Mouse (Mus musculus): ENCODE measurements at regions not wholly inside any gene's neighbourhood (a gene's known extent, or its start where the extent isn't known, plus 50 kb on each side); places are given as distances from the start of the nearest gene placed in this dataset.

GRCm38 (mm10) chrX:21644851-21645250, 69.8 kb upstream of the Slc6a14 start:
- no peak for DNase-seq (ENCODE audit: low spot score)

GRCm38 (mm10) chrX:21651508-21652297, 63.0 kb upstream of the Slc6a14 start:
- peak; percentile 43 for DNase-seq (ENCODE audit: low spot score)
